Mouse (Mus musculus) midbrain, postnatal 0 days (tissue): ENCODE measurements around the gene Rabac1. TPM values are rescaled to one million over a fixed set of nuclear protein-coding genes. Genes with fewer than 3 reads are reported as not detected.
A peak's percentile ranks its signal among the peaks of the same experiment; 100 is the strongest.

Experiments used
- ATAC-seq: fragments of 200-750 bp; cut with Nextera tagmentation; 2 replicates; pipeline ENCODE4 v1.8.0; 2017; ENCODE audit warnings: moderate number of reproducible peaks, mild to moderate bottlenecking, moderate TSS enrichment, moderate library complexity; ENCODE audit not compliant: low FRiP score
- DNase-seq: peaks from one replicate; pipeline ENCODE4 v3.0.0-alpha.2; 2015; ENCODE audit warnings: low spot score
- H3K27ac ChIP-seq: fragments of 300-500 bp; sonication (generic); 2 replicates; pipeline ENCODE4 v1.5.1; 2014; ENCODE audit warnings: low read depth, mild to moderate bottlenecking, low read length, mixed read lengths
- H3K27me3 ChIP-seq: fragments of 300-500 bp; sonication (generic); 2 replicates; pipeline ENCODE4 v1.6.1; 2014; ENCODE audit warnings: low read length, control low read depth, mixed read lengths; ENCODE audit not compliant: insufficient read depth
- H3K36me3 ChIP-seq: fragments of 300-500 bp; sonication (generic); 2 replicates; pipeline ENCODE4 v1.6.1; 2014; ENCODE audit warnings: low read length, control low read depth, mixed read lengths; ENCODE audit not compliant: insufficient read depth
- H3K4me1 ChIP-seq: fragments of 300-500 bp; sonication (generic); 2 replicates; pipeline ENCODE4 v1.6.1; 2014; ENCODE audit warnings: mild to moderate bottlenecking, control low read depth, antibody characterized with exemption, low read length, mixed read lengths; ENCODE audit not compliant: insufficient read depth
- H3K4me2 ChIP-seq: fragments of 300-500 bp; sonication (generic); 2 replicates; pipeline ENCODE4 v1.6.1; 2014; ENCODE audit warnings: low read depth, mild to moderate bottlenecking, low read length, mixed read lengths; ENCODE audit not compliant: poor library complexity, severe bottlenecking
- H3K4me3 ChIP-seq: fragments of 300-500 bp; sonication (generic); 2 replicates; pipeline ENCODE4 v1.5.1; 2014; ENCODE audit warnings: low read depth, mild to moderate bottlenecking, low read length, moderate library complexity
- H3K9ac ChIP-seq: fragments of 300-500 bp; sonication (generic); replicated peaks from 2 replicates; pipeline ENCODE4 v1.6.1; 2014; ENCODE audit warnings: mild to moderate bottlenecking, low read length, moderate library complexity, mixed read lengths; ENCODE audit not compliant: poor library complexity, severe bottlenecking
- H3K9me3 ChIP-seq: fragments of 300-500 bp; sonication (generic); 2 replicates; pipeline ENCODE4 v1.6.1; 2016; ENCODE audit warnings: low read length, control low read depth
- CTCF ChIP-seq: IDR thresholded peaks from 2 replicates; pipeline ENCODE4 v1.5.1; 2016; ENCODE audit warnings: antibody characterized with exemption, mild to moderate bottlenecking
- WGBS: fragments of 180-500 bp; shearing (Covaris S2); extraction: QIAGEN DNeasy Blood & Tissue Kit; methylation state at CpG from one replicate; pipeline ENCODE4 v1.1.7; 2014; 5-methylcytosine and 5-hydroxymethylcytosine counted together
- polyA plus RNA-seq: library from polyadenylated mRNA; unstranded; fragments of >200 nt; fragmentation: Nextera tagmentation; extraction: Ambion mirVana; gene quantifications from 2 replicates; pipeline ENCODE4 v1.2.1, GENCODE M21; 2015
- total RNA-seq: library from RNA; depleted of rRNA; stranded (reverse); fragments of >200 nt; gene quantifications from 2 replicates; pipeline ENCODE4 v1.2.3, GENCODE M21; 2014

Gene Rabac1
- total and polyA plus RNA-seq, 2 experiments from 2014 or later, result 466 to 704 TPM

- WGBS, result 4% methylated on average over 8 of the region's 8 CpGs
- H3K36me3 ChIP-seq, result 0 out of 2 replicates have a peak, but pooled peaks cover 4% of the 10 kb centered on the region
- ATAC-seq, result peak; percentile 34
- H3K9ac ChIP-seq, result peak overlapping the region; percentile 63
- H3K27me3 ChIP-seq, result no peaks in the 10 kb centered on the region
- H3K9me3 ChIP-seq, result no peaks in the 10 kb centered on the region
- no peak overlapping the region for H3K4me3 ChIP-seq
- TF ChIP-seq CTCF, result no peak
- peaks cover 53% of the 10 kb centered on the region for H3K4me1 ChIP-seq
- peak; percentile 94 for DNase-seq
- H3K4me2 ChIP-seq, result peak overlapping the region; percentile 56
- peak overlapping the region; percentile 97 for H3K27ac ChIP-seq
These were observed 35.2 kb upstream of the Rabac1 start for GRCm38 (mm10) chr7:25007609-25008374.

GRCm38 (mm10) chr7:25006586-25007364, 34.2 kb upstream of the Rabac1 start:
- DNase-seq, result no peak
- no peak for ATAC-seq
- Histone ChIP-seq H3K4me1 (peaks cover 53% of the 10 kb centered on the region), H3K9me3 (no peaks in the 10 kb centered on the region), H3K36me3 (no peaks in the 10 kb centered on the region), H3K4me3 (no peak overlapping the region), H3K27ac (peak overlapping the region; percentile 97), H3K27me3 (no peaks in the 10 kb centered on the region), H3K9ac (peak overlapping the region; percentile 63; the same call in 1 of the 2 replicates), H3K4me2 (peak overlapping the region; percentile 65)
- WGBS, result 70% methylated on average over 12 of the region's 12 CpGs
- TF ChIP-seq CTCF, result no peak

GRCm38 (mm10) chr7:25006171-25006570, 33.6 kb upstream of the Rabac1 start:
- DNase-seq, result no peak
- Histone ChIP-seq H3K9me3 (no peaks in the 10 kb centered on the region), H3K4me1 (peaks cover 53% of the 10 kb centered on the region), H3K4me2 (peak overlapping the region; percentile 65), H3K9ac (peak overlapping the region; percentile 88), H3K27me3 (no peaks in the 10 kb centered on the region), H3K27ac (peak overlapping the region; percentile 97), H3K4me3 (peak overlapping the region; percentile 87), H3K36me3 (0 out of 2 replicates have a peak, but pooled peaks cover under 1% of the 10 kb centered on the region)
- ATAC-seq, result no peak; the same call in 1 of the 2 replicates
- 60% methylated on average over 3 of the region's 3 CpGs for WGBS
- TF ChIP-seq CTCF, result no peak

- H3K36me3 ChIP-seq, result peaks cover 7% of the 10 kb centered on the region
- no peak; the same call in 1 of the 2 replicates for TF ChIP-seq CTCF
- H3K4me1 ChIP-seq, result peaks cover 51% of the 10 kb centered on the region
- H3K27me3 ChIP-seq, result no peaks in the 10 kb centered on the region
- H3K4me3 ChIP-seq, result peak within 1 kb of the TSS; percentile 87
- 1% methylated on average over 47 of the region's 54 CpGs for WGBS
- H3K9me3 ChIP-seq, result no peaks in the 10 kb centered on the region
- H3K4me2 ChIP-seq, result peak within 1 kb of the TSS; percentile 65
- H3K9ac ChIP-seq, result peak within 1 kb of the TSS; percentile 88
- peak; percentile 94 for DNase-seq
- H3K27ac ChIP-seq, result peak within 1 kb of the TSS; percentile 97
- peak; percentile 83 for ATAC-seq
These were observed 33.0 kb upstream of the Rabac1 start, which contains the start of gene Atp1a3 for GRCm38 (mm10) chr7:25005421-25006065. Atp1a3 (minus strand) TSS chr7:25005958.

- Histone ChIP-seq H3K27me3 (no peaks in the 10 kb centered on the region), H3K4me1 (peaks cover 46% of the 10 kb centered on the region), H3K27ac (peak overlapping the region; percentile 97), H3K4me3 (peak overlapping the region; percentile 87), H3K4me2 (peak overlapping the region; percentile 65), H3K9ac (peak overlapping the region; percentile 88), H3K36me3 (peaks cover 11% of the 10 kb centered on the region), H3K9me3 (no peaks in the 10 kb centered on the region)
- ATAC-seq (no peak), DNase-seq (no peak)
- WGBS, result 24% methylated on average over 9 of the region's 9 CpGs
- no peak for TF ChIP-seq CTCF
These were observed 32.3 kb upstream of the Rabac1 start for GRCm38 (mm10) chr7:25004806-25005205.
